Mouse (Mus musculus): ENCODE measurements around the gene Slc34a1. TPM values are rescaled to one million over a fixed set of nuclear protein-coding genes. Genes with fewer than 3 reads are reported as not detected.

Gene Slc34a1
- total RNA-seq, 2 experiments from 2014 or later = 0.42 TPM; not detected in 1

Small RNA genes within 50 kb of the gene (microRNA-seq; reads per million reads assigned to microRNA genes)
- 2.8 reads per million for gene Mir6943

Other genes starting within 250 kb of the Slc34a1 start
- gene Fgfr4, start 245.5 kb upstream of the Slc34a1 start, total RNA-seq (2021) = 10 to 100 TPM; 22.3 to 28.2 TPM
- 100 to 1,000 TPM in 1 of 2 experiments, 10 to 100 TPM in 1; 99.2 to 130 TPM for gene Nsd1, start 188.4 kb upstream of the Slc34a1 start, total RNA-seq (2021)
- 100 to 1,000 TPM; 168 to 185 TPM for gene Prelid1, start 77.7 kb upstream of the Slc34a1 start, total RNA-seq (2021)
- 10 to 100 TPM; 54.8 to 67.8 TPM for gene Rab24, start 76.2 kb upstream of the Slc34a1 start, total RNA-seq (2021)
- gene Mxd3, start 68.4 kb upstream of the Slc34a1 start, total RNA-seq (2021) = 10 to 100 TPM; 11.0 to 12.8 TPM
- 100 to 1,000 TPM; 105 to 113 TPM for gene Lman2, start 35.4 kb upstream of the Slc34a1 start, total RNA-seq (2021)
- gene Rgs14, start 28.5 kb upstream of the Slc34a1 start, total RNA-seq (2021) = 1 to 10 TPM; 1.9 to 2.6 TPM
- not detected for gene Pfn3, start 17.0 kb downstream of the Slc34a1 start, total RNA-seq (2021)
- 100 to 1,000 TPM in 1 of 2 experiments, 10 to 100 TPM in 1; 39.7 to 101 TPM for gene F12, start 28.6 kb downstream of the Slc34a1 start, total RNA-seq (2021)
- 10 to 100 TPM; 40.2 to 47.0 TPM for gene Grk6, start 46.9 kb downstream of the Slc34a1 start, total RNA-seq (2021)
- gene Prr7, start 66.1 kb downstream of the Slc34a1 start, total RNA-seq (2021) = 1 to 10 TPM; 3.7 to 4.2 TPM
- 10 to 100 TPM; 32.1 to 41.6 TPM for gene Dbn1, start 89.9 kb downstream of the Slc34a1 start, total RNA-seq (2021)
- gene Pdlim7, start 115.5 kb downstream of the Slc34a1 start, total RNA-seq (2021) = 10 to 100 TPM; 31.6 to 39.4 TPM
- gene Dok3, start 131.1 kb downstream of the Slc34a1 start, total RNA-seq (2021) = 1 to 10 TPM; 5.0 to 5.1 TPM
- 10 to 100 TPM; 38.5 to 39.9 TPM for gene Ddx41, start 138.5 kb downstream of the Slc34a1 start, total RNA-seq (2021)
- 10 to 100 TPM; 32.4 to 52.0 TPM for gene Fam193b, start 172.9 kb downstream of the Slc34a1 start, total RNA-seq (2021)
- gene Tmed9, start 175.5 kb downstream of the Slc34a1 start, total RNA-seq (2021) = 100 to 1,000 TPM; 144 to 146 TPM
- 10 to 100 TPM; 11.7 to 14.9 TPM for gene B4galt7, start 201.7 kb downstream of the Slc34a1 start, total RNA-seq (2021)
- gene Caml, start 224.8 kb downstream of the Slc34a1 start, total RNA-seq (2021) = 10 to 100 TPM; 27.4 to 28.4 TPM
- 10 to 100 TPM; 30.6 to 36.4 TPM for gene Ddx46, start 236.8 kb downstream of the Slc34a1 start, total RNA-seq (2021)

Measured in adrenal gland, postnatal 10 days (tissue).